Mouse (Mus musculus): ENCODE measurements at regions not wholly inside any gene's neighbourhood (a gene's known extent, or its start where the extent isn't known, plus 50 kb on each side); places are given as distances from the start of the nearest gene placed in this dataset.
"Not testable (repeated sequence)": the region's sequence is repeated elsewhere in the genome, so short reads cannot be mapped to it uniquely, and the experiment has no call there.

DNA sequence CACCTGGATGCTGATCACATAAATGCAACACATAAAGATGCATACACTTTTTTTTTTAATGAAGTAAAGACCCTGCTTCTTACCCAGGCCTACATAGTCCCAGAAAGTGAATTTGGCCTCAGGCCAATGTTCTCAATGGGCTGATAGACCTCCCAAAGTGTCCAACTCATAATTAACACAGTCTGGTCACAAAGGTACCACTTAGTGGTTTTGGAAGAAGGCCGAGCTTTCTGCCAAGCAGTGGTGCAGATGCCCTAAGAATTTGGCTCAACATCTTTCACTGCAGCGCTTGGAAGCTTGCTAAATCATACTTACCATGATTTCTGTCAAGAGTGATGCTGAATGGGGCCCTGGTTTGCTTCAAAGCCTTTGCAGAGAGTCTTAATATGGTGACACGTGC lies 706.4 kb upstream of the Rag2 start:
- no peak for DNase-seq (ENCODE audit: low read depth)

DNA sequence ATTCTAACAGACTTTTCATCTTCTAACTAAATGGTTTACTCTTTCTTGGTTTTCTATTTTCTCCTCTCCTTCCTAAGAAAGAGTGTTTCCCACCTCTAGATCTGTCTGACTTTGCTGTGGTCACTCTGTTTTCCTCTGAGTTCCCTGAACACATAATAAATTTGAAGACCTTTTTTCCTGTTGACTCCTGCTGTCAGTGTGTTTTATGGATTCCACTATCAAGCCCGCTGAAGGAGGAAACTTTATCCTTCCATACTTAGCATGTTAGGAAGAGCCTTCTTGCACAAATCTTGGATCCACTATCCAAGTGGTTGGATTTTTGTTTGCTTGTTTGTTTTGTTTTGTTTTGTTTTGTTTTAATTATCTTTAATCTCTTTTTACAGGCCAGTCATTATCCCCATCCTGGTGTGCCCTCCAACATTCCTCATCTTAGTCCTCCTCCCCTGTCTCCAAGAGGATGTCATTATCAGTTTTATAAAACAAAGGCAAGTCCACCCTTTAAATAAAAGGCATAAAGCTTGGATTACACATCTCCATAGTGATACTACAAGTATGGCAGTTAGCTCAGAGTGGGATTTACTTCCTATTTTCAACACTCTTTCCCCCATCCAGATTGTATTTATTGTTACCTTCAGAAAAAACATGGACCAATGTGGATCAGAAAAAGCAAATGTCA lies 704.8 kb upstream of the Rag2 start:
- no peak for DNase-seq (ENCODE audit: low read depth)

DNA sequence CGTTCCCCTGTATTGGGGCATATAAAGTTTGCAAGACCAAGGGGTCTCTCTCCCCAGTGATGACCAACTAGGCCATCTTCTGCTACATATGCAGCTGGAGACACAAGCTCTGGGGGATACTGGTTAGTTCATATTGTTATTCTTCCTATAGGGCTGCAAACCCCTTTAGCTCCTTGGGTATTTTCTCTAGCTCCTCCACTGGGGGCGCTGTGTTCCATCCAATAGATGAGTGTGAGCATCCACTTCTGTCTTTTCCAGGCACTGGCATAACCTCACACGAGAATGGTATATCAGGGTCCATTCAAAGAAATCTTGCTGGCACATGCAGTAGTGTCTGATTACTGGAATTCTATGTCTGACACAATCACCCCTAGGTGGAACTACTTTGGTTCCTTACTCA lies 675.9 kb upstream of the Rag2 start:
- not testable (repeated sequence) for DNase-seq (ENCODE audit: low read depth)

DNA sequence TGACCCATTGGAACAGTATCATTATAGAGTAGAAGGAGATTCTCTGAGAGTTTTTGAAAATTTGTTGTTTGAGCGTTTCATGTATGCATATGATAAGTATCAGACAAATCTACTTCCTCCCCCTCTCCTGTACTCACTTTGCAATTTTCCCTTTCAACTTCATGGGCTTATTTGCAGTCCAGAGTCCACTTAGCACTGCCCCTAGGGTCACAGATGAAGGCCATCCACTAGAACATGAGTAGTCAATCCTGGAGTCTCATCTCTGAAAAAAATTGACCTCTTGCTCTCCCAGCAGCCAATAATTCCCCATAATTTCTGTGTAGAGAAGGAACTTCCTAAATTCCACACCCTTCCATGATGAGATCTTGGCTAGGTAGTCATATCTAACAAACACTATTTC lies 665.1 kb upstream of the Rag2 start:
- no peak for DNase-seq (ENCODE audit: low read depth)

DNA sequence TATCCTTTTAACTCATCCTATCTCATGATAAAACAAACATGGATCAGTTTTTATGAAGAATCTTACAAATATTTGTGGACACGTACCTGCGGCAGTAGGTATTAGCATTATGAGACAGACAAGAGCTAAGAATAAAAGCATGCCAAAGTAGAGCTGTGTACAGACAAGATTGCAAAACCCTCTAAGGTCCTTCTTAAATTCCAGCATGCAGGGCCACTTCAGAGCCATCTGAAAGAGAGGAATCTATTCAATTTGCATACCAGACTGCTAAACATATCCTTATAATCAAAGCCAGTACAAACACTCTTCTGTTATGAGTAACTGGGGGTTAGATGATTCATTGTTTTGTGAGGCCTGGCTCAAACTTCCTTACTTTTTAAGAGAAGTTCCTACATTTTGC lies 659.9 kb upstream of the Rag2 start:
- no peak for DNase-seq (ENCODE audit: low read depth)

DNA sequence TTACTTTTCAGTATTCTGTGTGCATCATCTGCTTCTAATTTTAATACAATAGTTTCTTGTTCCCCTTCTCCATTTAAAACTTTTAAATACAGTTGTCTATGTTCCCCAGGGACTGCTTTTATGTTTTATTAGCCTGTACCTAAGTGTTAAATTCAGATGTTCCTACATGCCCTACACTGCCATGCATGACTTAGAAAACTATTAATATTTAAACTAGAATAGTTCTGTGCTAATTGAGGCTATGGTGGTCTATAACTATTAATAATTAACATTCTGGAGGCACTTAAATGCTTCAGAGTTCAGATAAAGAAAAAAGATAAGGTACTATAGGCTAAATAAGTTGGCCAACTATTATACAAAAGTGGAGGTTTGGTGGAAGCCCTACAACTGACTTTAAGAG lies 647.3 kb upstream of the Rag2 start:
- no peak for DNase-seq (ENCODE audit: low read depth)

DNA sequence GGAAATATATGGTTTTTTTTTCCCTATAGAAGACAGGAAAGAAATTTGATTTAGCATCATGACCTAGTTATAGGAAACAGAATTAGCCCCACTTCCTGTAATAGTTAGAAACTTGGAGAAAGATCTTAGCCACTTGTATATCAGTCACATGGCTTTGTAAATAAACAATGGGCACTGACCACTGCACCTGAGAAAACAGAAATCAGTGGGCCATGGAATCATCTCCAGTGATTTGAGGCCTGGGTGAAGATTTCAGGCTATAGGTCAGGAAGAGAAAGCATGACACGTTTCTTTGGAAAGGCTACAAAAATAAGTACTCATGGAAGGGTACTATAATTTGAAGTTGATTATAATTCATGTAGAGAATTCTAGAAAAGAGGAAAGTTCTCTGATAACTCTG lies 642.2 kb upstream of the Rag2 start:
- DNase-seq (ENCODE audit: low read depth), result no peak

DNA sequence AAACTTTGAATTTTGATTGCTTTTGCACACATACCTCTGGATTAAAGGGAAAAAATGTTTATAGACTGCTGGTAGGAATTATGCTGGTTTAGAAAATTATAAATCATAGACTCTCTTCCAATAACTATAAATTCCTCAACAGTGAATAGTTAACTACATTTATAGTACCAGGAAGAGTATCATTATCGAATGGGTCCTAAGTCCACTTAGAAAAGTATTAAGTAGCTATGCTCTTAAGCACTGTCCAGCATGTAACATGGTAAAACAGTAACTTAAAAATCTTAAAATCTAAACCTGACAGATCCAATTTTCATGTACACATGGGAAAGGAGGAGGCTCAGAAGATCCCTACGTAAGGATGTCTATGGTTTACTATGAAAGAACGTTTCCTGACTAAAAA lies 609.2 kb upstream of the Rag2 start:
- DNase-seq (ENCODE audit: low read depth), result no peak

DNA sequence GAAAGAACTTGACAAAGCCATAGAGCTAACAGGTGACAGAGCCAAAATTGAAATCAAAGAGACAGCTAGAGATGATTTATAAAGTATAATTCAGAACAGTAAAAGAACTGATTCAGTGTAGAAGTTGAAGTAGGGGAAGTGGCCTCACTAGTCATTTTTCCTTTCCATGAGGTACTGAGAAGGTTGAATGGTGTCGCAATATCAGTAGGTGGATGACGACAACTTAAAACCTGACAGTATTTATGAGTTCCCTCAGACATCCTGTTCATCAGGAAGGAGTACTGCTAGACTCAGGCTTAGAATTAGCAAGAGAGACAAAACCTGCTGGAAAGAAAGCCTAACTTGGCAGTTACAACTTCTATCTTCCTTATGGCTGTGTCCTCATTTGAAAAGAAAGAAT lies 605.1 kb upstream of the Rag2 start:
- peak; percentile 3 for DNase-seq (ENCODE audit: low read depth)

DNA sequence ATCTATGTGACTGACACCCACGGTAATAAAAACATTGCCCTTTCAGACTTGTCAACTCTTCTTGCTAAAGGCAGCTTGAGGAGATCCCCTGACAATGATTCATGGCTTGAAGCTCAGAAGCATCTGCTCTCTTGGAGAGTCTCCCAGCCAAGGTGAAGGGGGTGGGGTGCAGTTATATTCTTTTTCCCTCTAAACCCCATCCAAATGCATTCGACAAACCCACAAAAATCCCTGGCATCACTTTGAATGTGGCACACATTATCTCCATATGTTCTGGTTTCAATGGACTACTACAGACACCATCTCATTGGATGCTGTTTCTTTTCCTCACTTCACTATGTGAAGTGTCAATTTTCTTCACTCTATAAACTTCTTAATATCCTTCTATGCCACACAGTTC lies 603.0 kb upstream of the Rag2 start:
- DNase-seq (ENCODE audit: low read depth), result no peak

DNA sequence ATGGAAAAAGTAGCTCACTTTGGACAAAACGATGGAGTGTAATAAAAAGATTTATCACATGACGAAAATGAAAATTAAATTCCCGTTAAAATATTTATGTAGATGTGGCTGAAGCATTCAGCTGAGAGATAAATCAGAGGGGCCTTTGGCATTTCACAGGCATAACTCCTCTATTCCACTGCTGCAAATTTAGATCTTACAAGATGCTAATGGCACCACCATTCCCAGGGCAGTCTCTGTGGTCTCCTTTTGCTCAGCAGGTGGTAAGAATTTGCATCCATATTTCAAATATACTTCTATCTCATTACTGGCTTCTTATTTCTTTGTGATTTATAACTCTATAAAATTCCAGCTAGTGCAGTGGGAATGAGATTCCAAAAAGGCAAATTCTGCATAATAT lies 581.5 kb upstream of the Rag2 start:
- no peak for DNase-seq (ENCODE audit: low read depth)

DNA sequence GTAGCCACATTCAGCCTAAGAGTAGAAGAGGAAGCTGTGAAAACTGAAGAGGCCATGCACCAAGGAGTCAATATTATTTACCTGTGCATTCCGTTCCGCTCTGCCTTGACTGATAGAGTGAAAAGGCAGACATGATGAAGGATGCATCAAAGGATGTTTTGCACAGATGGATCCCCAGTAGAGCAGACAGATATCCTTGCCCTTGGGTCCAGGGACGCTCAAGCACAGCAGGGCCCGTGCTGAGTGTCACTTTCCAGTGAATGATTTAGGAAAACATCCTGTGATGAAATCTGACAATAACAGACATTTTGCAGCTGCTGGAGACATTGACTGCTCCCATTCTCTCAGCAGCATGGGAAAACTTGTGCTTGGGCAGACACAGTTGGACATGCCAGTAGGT lies 561.6 kb upstream of the Rag2 start:
- no peak for DNase-seq (ENCODE audit: low read depth)

DNA sequence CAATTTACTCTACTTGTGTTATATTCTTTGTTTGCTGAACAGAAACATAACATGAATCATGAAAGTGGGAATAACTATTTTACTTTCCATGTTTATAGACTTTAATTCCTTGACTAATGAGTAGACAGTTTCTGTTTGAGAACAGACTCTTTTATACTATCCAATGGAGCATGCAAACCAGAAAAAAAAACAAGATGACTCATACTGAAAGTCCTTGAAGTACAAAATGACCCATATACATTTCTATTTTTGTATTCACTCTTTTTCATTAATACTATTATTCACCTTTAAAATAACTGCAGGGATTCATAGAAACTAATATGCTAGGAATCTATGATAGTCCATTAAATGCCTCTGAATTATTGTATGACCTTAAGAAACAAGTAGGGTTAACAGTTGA lies 549.5 kb upstream of the Rag2 start:
- no peak for DNase-seq (ENCODE audit: low read depth)

DNA sequence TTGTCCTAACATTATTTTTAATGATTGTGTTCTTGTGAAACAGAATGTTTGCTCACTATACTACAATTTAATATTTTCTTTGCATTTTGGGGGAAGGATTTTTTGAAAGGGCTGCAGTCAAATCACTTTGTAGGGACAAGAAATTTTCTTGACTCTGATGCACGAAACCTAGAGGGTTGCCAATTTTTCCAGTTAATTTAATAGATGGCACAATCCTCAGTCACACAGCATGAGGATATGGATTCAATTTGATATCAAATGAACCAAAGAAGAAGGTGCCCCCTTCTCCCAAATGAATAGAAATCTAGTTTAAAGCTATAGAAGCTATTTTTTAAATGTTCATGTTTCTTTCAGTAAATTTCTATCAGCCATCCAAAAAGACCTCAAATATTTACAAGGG lies 544.3 kb upstream of the Rag2 start:
- DNase-seq (ENCODE audit: low read depth), result no peak

DNA sequence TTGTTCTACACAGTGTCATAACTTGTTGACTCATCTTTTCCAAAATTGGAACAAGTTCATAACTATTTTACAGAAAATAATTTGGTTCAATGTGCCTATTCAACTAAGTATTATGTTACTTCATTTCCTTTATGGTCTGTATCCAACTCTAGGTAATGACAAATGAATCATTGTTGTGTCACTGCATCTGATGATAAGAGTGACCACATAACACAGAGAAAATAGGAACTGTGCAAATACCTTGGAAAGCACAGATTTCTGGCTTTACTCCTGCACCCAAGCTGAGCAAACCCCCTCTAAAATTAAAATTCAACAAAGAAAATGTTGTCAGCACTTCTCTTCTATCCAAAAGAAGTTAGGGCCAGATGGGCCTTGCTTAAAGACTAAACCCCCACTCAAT lies 540.7 kb upstream of the Rag2 start:
- peak; percentile 3 for DNase-seq (ENCODE audit: low read depth)

DNA sequence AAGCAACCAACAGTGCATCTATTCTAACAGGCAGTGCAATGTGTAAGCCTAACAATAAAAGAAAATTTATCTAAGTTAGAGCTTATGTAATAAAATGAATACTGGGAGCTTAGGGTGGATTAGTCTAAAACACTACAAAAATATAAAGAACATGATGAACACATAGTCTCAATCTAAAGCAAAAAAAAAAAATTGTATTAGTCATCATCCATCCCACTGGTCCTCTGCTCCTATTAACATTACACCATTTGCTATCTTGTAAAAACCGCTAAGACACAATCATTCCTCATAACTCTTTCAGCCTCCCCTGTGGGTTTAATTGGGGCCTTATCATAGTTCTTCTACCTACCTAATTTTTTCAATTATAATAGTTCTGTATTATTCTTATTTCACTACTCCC lies 539.9 kb upstream of the Rag2 start:
- no peak for DNase-seq (ENCODE audit: low read depth)

DNA sequence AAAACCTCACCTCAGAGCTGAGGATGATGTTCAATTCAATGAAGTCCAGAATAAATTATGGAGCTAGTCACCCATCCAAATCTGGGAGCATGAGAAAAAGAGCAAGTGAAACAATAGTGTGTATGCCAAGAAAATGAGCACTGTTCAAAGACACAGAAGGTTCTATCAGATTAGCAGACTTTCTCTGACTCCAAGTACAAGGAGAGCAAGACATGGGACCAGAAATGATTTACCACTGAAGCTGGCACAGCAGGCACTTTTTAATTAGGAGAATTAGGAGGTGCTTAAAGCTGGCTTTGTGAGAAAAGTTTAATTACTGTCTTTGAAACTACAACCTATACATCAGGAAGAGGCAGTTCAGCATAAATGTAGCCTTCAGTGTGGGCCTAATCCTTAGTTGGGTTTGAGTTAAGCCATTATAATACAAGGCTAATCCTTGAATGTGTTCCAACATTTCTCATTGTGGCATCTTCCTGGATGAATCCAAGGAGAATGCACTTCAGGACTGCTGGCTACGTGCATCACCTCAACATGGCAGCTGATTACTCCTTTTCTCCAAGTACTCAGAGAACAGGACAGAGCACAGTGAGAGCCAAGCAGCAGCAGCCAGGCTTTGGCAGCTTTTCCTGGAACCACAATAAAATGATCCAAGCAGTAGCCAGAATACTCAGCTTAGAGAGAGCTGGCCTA lies 517.2 kb upstream of the Rag2 start:
- no peak for DNase-seq (ENCODE audit: low read depth)

DNA sequence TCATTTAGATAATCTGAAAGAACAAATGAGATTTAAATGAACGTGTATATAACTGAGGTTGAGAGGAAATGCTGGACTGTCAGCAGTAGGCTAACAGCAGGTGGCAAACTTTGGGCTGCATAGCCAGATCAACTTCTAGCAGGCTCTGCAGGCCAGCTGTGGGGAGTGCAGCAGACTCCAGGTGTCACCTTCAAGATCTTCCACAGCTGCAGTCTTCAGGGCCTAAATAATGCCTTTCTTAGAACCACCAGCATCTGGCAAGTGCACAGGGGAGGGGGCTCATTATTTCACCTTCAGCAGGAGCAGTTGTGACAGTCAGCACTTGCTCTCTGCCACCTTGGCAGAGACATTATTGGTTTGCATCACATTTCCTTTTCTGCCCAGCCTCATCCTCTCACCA lies 487.7 kb upstream of the Rag2 start:
- DNase-seq (ENCODE audit: low read depth), result no peak

DNA sequence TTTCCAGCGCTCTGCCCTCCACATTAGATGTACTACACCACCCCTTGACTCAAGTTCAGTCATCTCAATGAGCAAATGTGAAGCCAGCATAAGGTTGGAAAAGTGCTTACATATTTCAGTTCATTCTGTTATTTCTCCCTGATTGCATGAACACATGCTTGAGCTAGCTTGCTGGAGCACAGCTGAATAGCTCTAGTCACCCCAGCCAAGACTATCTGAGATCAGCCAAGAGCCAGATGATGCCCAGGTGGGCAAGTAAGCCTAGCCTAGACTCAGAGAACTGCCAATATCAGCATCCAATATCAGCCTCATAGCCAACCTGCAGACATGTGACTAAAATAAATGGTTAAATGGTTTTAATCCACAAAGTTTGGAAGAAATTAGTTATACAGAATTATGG lies 484.6 kb upstream of the Rag2 start:
- DNase-seq (ENCODE audit: low read depth), result no peak

DNA sequence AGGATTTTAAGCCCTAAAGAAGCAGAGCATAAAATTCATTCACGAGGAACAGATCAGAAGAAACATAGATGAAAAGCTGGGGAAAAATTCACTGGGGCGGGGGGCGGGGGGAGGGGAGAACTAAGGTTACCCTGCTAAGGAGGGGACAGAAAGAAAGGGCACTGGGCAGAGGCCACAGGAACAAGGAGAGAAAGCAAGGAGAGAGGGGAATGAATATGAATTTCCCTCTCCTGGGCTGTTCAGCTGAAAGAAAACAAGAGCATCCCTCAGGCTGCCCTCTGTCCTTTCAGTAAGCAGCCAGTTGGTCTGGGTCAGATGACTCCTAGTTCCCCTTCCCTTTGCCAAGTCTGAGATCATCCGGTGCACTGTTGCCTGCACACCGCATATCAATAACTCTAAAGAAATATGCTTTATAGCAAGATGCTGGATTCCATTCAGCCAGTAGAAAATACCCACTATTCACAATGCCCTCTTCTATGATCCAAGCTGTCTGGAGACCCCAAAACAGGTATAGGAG lies 467.7 kb upstream of the Rag2 start:
- no peak for DNase-seq (ENCODE audit: low read depth)

DNA sequence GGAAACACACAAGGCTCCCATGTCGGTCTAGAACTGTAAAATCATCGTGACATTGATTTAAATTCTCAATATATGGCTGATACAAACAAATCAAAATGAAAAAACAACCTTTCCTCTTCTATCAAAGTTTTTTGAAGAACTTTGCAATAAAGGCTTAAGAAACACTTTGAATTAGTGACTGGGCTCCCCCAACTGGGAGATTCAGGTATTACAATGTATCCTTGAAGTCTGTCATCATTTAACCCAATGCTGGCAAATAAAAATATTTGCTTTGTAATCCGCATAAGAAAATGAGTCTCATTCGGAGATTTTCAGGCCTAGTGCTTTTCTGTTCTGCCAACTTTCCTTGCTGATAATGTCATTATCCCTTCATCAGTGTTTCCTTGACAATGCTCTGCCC lies 465.2 kb upstream of the Rag2 start:
- peak; percentile 44 for DNase-seq (ENCODE audit: low read depth)

DNA sequence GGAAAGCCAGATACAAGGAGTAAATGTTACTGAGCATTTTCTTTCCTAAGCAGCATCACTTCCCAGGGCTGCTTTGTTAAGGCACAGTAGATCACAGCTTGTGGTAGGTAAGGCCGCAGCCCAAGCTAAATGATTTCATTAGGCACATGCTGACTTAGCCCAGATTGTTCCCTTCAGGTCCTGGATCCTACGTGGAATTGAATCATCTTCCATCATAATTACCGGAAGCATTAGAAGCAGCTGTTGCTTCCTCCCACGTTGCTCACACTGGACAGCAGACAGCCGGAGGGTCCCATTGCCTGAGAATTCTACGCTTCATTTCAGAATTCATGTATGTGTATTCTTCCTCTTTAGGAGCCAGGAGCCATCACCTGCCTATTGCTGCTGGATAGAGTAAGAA lies 458.6 kb upstream of the Rag2 start:
- no peak for DNase-seq (ENCODE audit: low read depth)

DNA sequence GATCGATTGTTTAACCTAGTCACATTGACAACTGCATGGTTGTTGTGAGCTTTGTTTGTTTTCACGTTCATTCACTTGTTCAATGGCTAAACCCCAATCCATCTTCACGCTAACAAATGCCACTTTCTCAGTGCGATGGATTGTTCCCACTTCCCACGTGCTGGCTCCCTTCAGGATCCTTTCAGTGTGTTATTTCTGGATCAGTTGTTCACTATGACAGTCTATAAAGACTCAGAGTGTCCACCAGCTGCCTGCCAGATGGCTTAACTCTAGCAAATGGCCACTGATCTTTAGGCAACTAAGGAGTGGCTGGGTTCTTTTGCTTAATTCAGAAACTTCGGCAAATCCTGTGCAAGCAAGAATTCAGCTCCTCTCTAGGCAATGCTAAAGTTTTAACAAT lies 451.7 kb upstream of the Rag2 start:
- DNase-seq (ENCODE audit: low read depth), result no peak

DNA sequence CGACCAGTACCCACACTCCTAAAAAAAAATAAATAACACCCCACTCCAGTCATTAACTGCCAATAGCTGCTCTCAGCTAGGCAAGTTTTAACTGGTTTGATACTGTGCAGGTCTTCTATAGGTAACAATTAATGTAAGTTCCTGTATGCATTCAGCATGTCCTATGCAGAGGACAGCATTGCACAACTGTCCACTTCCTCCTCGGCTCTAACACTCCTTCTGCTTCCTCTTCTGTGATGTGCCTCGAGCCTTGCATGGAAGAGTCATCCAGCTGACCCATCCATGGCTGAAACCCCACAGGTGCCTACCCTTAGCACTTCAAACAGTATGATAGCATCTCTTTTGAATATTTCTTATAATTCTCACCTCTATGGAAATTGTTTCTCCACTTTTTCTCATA lies 449.4 kb upstream of the Rag2 start:
- peak; percentile 2 for DNase-seq (ENCODE audit: low read depth)

Measured in 416B (cell line).